Comparison of ENCODE assay signal across 10 mouse cellular contexts in the genomic region with DNA sequence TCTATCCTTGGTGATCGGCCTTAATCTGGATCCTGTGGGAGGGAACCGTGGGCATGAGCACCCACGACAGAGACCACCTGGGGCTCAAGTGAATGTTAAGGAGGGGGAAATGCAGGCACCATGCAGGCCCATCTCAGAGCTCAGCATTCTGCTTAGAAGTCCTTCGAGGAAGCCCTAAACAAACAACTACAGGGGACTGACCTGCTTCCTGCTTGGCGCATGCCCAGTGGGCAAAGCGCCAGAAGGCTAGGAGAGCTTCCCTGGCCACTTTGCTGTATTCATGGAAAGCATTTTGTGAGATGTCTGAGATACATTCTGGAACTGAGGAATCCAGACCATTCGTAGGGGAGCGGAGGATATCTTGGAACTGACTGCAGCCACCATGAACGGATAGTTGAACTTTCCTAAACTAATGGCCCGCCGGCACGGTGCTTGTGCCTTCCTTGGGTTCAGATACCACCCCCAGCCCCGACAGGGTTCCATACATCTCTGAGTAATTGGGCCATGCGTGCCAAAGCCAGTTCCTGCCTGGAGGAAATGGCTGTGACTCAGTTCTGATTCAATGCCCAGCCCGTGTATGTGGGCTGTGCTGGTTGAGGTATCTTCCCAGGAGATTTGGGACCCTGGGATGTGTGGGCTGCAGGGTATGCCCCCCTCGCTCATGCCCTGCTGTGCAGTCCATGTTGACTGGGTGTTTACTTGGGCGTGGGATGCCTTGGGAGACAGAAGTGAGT.
DNase-seq lines count a peak whose midpoint lies in the region; ATAC-seq and TF ChIP-seq lines count a peak whose summit lies in the region.
"Had no signal": no experiment of that assay in that cellular context is flagged by ENCODE, and none has a peak within 500 bp of the region (broad histone marks: within the 10 kb centered on the region; RNA-seq: fewer than 3 reads in every experiment).

No protein-coding gene starts in this region.

- 51% methylated on average over 17 of the region's 17 CpGs for WGBS in kidney, adult 2 months
- 62% methylated on average over 17 of the region's 17 CpGs for WGBS in kidney, embryonic 16.5 days
- 55% methylated on average over 17 of the region's 17 CpGs for WGBS in lung, embryonic 15.5 days

- H3K36me3 ChIP-seq in kidney, adult 2 months (ENCODE audit: control insufficient read depth, insufficient read depth, low read length) = no peaks in the 10 kb centered on the region
- H3K36me3 ChIP-seq in kidney, embryonic 16.5 days (ENCODE audit: insufficient read depth, low read length) = no peaks in the 10 kb centered on the region
- no peaks in the 10 kb centered on the region for H3K36me3 ChIP-seq in lung, embryonic 15.5 days
- H3K36me3 ChIP-seq: neural tube, embryonic 12.5 days had no signal

- peak; percentile 28 for DNase-seq in adrenal gland, adult 2 months
- no peak for DNase-seq in adrenal gland, postnatal 4 days (ENCODE audit: low spot score in 2 of 2)
- DNase-seq in kidney, adult 2 months = peak; percentile 60
- DNase-seq in adrenal gland, postnatal 25 days = peak; percentile 23
- no peak for DNase-seq in thymus, postnatal 0 days (ENCODE audit: low spot score)
- no peak for DNase-seq in layer of hippocampus, postnatal 36 days
- DNase-seq: thymus, postnatal 36 days had no signal

- no peaks in the 10 kb centered on the region for H3K4me1 ChIP-seq in kidney, adult 2 months (ENCODE audit: control insufficient read depth, insufficient read depth, low read length)
- H3K4me1 ChIP-seq in kidney, embryonic 16.5 days (ENCODE audit: insufficient read depth, low read length) = peaks cover 14% of the 10 kb centered on the region
- H3K4me1 ChIP-seq in lung, embryonic 15.5 days = peaks cover 12% of the 10 kb centered on the region

- H3K4me3 ChIP-seq in kidney, adult 2 months (ENCODE audit: insufficient read depth, low read depth, low read length) = no peak overlapping the region
- no peak overlapping the region for H3K4me3 ChIP-seq in kidney, embryonic 16.5 days (ENCODE audit: low read length)
- no peak overlapping the region for H3K4me3 ChIP-seq in lung, embryonic 15.5 days
- H3K4me3 ChIP-seq: neural tube, embryonic 12.5 days had no signal

- no peak for TF ChIP-seq CTCF in kidney, adult 2 months (conservative IDR thresholded peaks at IDR 0.05; ENCODE audit: insufficient read depth, insufficient read length, low read depth, low read length)

- H3K27me3 ChIP-seq in kidney, adult 2 months (replicated peaks; ENCODE audit: control insufficient read depth, insufficient read depth, low read length) = no peaks in the 10 kb centered on the region
- no peaks in the 10 kb centered on the region for H3K27me3 ChIP-seq in kidney, embryonic 16.5 days (ENCODE audit: insufficient read depth, low read length)
- H3K27me3 ChIP-seq in lung, embryonic 15.5 days = no peaks in the 10 kb centered on the region
- H3K27me3 ChIP-seq: neural tube, embryonic 12.5 days had no signal

- H3K27ac ChIP-seq in kidney, adult 2 months (ENCODE audit: insufficient read depth, low read depth, low read length) = no peak overlapping the region
- H3K27ac ChIP-seq in kidney, embryonic 16.5 days (ENCODE audit: low read length) = no peak overlapping the region
- 0 out of 2 replicates have a peak overlapping the region, but pooled peaks have one; percentile 26 for H3K27ac ChIP-seq in lung, embryonic 15.5 days
- H3K27ac ChIP-seq: neural tube, embryonic 12.5 days had no signal

- no peak overlapping the region for H3K4me2 ChIP-seq in kidney, embryonic 16.5 days (replicated peaks; ENCODE audit: low read depth, low read length)
- H3K4me2 ChIP-seq in lung, embryonic 15.5 days = no peak overlapping the region
- H3K4me2 ChIP-seq: neural tube, embryonic 12.5 days had no signal

- H3K9me3 ChIP-seq in kidney, embryonic 16.5 days (ENCODE audit: low read length) = no peaks in the 10 kb centered on the region
- no peaks in the 10 kb centered on the region for H3K9me3 ChIP-seq in lung, embryonic 15.5 days
- H3K9me3 ChIP-seq: neural tube, embryonic 12.5 days had no signal

- no peak overlapping the region for H3K9ac ChIP-seq in kidney, embryonic 16.5 days (replicated peaks; ENCODE audit: low read length)
- H3K9ac ChIP-seq in lung, embryonic 15.5 days = no peak overlapping the region
- H3K9ac ChIP-seq: neural tube, embryonic 12.5 days had no signal

- no peak for ATAC-seq in kidney, embryonic 16.5 days (ENCODE audit: low FRiP score, low TSS enrichment)
- no peak for ATAC-seq in lung, embryonic 15.5 days (ENCODE audit: borderline replicate concordance, extremely low read depth, low FRiP score, low TSS enrichment)

- no peak for TF ChIP-seq POLR2A in kidney, adult 2 months (IDR thresholded peaks at IDR 0.05; ENCODE audit: low read depth, low read length)

Comparison
In these comparisons a context has a peak if more than half of its experiments do, and no peak if none do; other contexts are left out.
1. DNase-seq: peak in adrenal gland, adult 2 months (single experiment), kidney, adult 2 months (single experiment) and adrenal gland, postnatal 25 days (single experiment); none in adrenal gland, postnatal 4 days (0 of 2), thymus, postnatal 0 days (single experiment) and layer of hippocampus, postnatal 36 days (0 of 2).